Mouse (Mus musculus): ENCODE measurements around the gene Spib. TPM values are rescaled to one million over a fixed set of nuclear protein-coding genes. Genes with fewer than 3 reads are reported as not detected.

Gene Spib
- 0.05 TPM in 1 of 2 replicates, not detected in the other for polyA plus RNA-seq (2015; fragmentation: Nextera tagmentation; extraction: Ambion mirVana)

- no peak within 1 kb of the TSS for H3K4me3 ChIP-seq
- peaks cover 14% of the 10 kb centered on the region for H3K27me3 ChIP-seq (replicated peaks)
- no peak for ATAC-seq (replicated peaks)
- no peak within 1 kb of the TSS for H3K4me2 ChIP-seq
- H3K36me3 ChIP-seq (replicated peaks) = no peaks in the 10 kb centered on the region
- H3K9me3 ChIP-seq = no peaks in the 10 kb centered on the region
- H3K27ac ChIP-seq = no peak within 1 kb of the TSS
- peaks cover 9% of the 10 kb centered on the region for H3K4me1 ChIP-seq
- 81% methylated on average over 4 of the region's 4 CpGs for WGBS
- no peak within 1 kb of the TSS for H3K9ac ChIP-seq
These were observed at the start of gene Spib for GRCm38 (mm10) chr7:44531946-44532732. Gene Spib (minus strand): TSS chr7:44532071.

- Histone ChIP-seq H3K36me3 (replicated peaks) (no peaks in the 10 kb centered on the region), H3K4me2 (no peak overlapping the region), H3K4me3 (no peak overlapping the region), H3K27me3 (replicated peaks) (no peaks in the 10 kb centered on the region), H3K9me3 (no peaks in the 10 kb centered on the region), H3K4me1 (no peaks in the 10 kb centered on the region), H3K27ac (no peak overlapping the region), H3K9ac (no peak overlapping the region)
- ATAC-seq (replicated peaks) = no peak
- 81% methylated on average over 6 of the region's 6 CpGs for WGBS
These were observed 49.8 kb upstream of the Spib start for GRCm38 (mm10) chr7:44581637-44582036.

- Histone ChIP-seq H3K36me3 (replicated peaks) (no peaks in the 10 kb centered on the region), H3K4me2 (no peak overlapping the region), H3K4me1 (no peaks in the 10 kb centered on the region), H3K27ac (no peak overlapping the region), H3K9ac (no peak overlapping the region), H3K9me3 (no peaks in the 10 kb centered on the region), H3K4me3 (no peak overlapping the region), H3K27me3 (replicated peaks) (no peaks in the 10 kb centered on the region)
- WGBS = 50% methylated on average over 5 of the region's 5 CpGs
- ATAC-seq (replicated peaks) = no peak
These were observed 44.5 kb upstream of the Spib start for GRCm38 (mm10) chr7:44576333-44576844.

GRCm38 (mm10) chr7:44572956-44573484 is 41.1 kb upstream of the Spib start:
- Histone ChIP-seq H3K4me1 (no peaks in the 10 kb centered on the region), H3K27ac (no peak overlapping the region), H3K9ac (no peak overlapping the region), H3K4me3 (no peak overlapping the region), H3K9me3 (no peaks in the 10 kb centered on the region), H3K36me3 (replicated peaks) (no peaks in the 10 kb centered on the region), H3K27me3 (replicated peaks) (no peaks in the 10 kb centered on the region), H3K4me2 (no peak overlapping the region)
- WGBS = 73% methylated on average over 5 of the region's 5 CpGs
- ATAC-seq (replicated peaks) = no peak

GRCm38 (mm10) chr7:44572213-44572701 is 40.4 kb upstream of the Spib start, which contains the start of gene Napsa:
Gene Napsa (plus strand): TSS chr7:44572380.
- H3K4me1 ChIP-seq = no peaks in the 10 kb centered on the region
- H3K27me3 ChIP-seq (replicated peaks) = no peaks in the 10 kb centered on the region
- H3K4me2 ChIP-seq = no peak within 1 kb of the TSS
- H3K4me3 ChIP-seq = no peak within 1 kb of the TSS
- ATAC-seq (replicated peaks) = no peak
- no peak within 1 kb of the TSS for H3K27ac ChIP-seq
- 43% methylated on average over 7 of the region's 7 CpGs for WGBS
- no peaks in the 10 kb centered on the region for H3K36me3 ChIP-seq (replicated peaks)
- no peak within 1 kb of the TSS for H3K9ac ChIP-seq
- no peaks in the 10 kb centered on the region for H3K9me3 ChIP-seq

- Histone ChIP-seq H3K27me3 (replicated peaks) (no peaks in the 10 kb centered on the region), H3K27ac (no peak overlapping the region), H3K4me2 (no peak overlapping the region), H3K36me3 (replicated peaks) (no peaks in the 10 kb centered on the region), H3K9ac (no peak overlapping the region), H3K4me1 (no peaks in the 10 kb centered on the region), H3K4me3 (no peak overlapping the region), H3K9me3 (no peaks in the 10 kb centered on the region)
- no peak for ATAC-seq (replicated peaks)
- WGBS = 43% methylated on average over 4 of the region's 4 CpGs
These were observed 39.9 kb upstream of the Spib start for GRCm38 (mm10) chr7:44571811-44572210.

- ATAC-seq (replicated peaks) = no peak
- H3K9ac ChIP-seq = no peak overlapping the region
- H3K36me3 ChIP-seq (replicated peaks) = no peaks in the 10 kb centered on the region
- H3K9me3 ChIP-seq = no peaks in the 10 kb centered on the region
- H3K27me3 ChIP-seq (replicated peaks) = no peaks in the 10 kb centered on the region
- no peak overlapping the region for H3K4me3 ChIP-seq
- no peak overlapping the region for H3K27ac ChIP-seq
- H3K4me1 ChIP-seq = no peaks in the 10 kb centered on the region
- 91% methylated on average over 6 of the region's 6 CpGs for WGBS
- H3K4me2 ChIP-seq = no peak overlapping the region
These were observed 39.1 kb upstream of the Spib start for GRCm38 (mm10) chr7:44570989-44571388.

- no peak for ATAC-seq (replicated peaks)
- Histone ChIP-seq H3K9me3 (no peaks in the 10 kb centered on the region), H3K4me3 (no peak overlapping the region), H3K9ac (no peak overlapping the region), H3K4me1 (no peaks in the 10 kb centered on the region), H3K27me3 (replicated peaks) (0 out of 2 replicates have a peak, but pooled peaks cover 3% of the 10 kb centered on the region), H3K27ac (no peak overlapping the region), H3K4me2 (no peak overlapping the region), H3K36me3 (replicated peaks) (no peaks in the 10 kb centered on the region)
- WGBS = 78% methylated on average over 9 of the region's 9 CpGs
These were observed 36.9 kb upstream of the Spib start for GRCm38 (mm10) chr7:44568803-44569202.

- Histone ChIP-seq H3K4me3 (no peak overlapping the region), H3K27me3 (replicated peaks) (0 out of 2 replicates have a peak, but pooled peaks cover 3% of the 10 kb centered on the region), H3K9ac (no peak overlapping the region), H3K9me3 (no peaks in the 10 kb centered on the region), H3K4me1 (no peaks in the 10 kb centered on the region), H3K36me3 (replicated peaks) (no peaks in the 10 kb centered on the region), H3K4me2 (no peak overlapping the region), H3K27ac (no peak overlapping the region)
- WGBS = 73% methylated on average over 6 of the region's 6 CpGs
- no peak for ATAC-seq (replicated peaks)
These were observed 33.5 kb upstream of the Spib start for GRCm38 (mm10) chr7:44565414-44565813.

GRCm38 (mm10) chr7:44564486-44564885 is 32.6 kb upstream of the Spib start:
- H3K36me3 ChIP-seq (replicated peaks) = no peaks in the 10 kb centered on the region
- no peak overlapping the region for H3K9ac ChIP-seq
- H3K27me3 ChIP-seq (replicated peaks) = 0 out of 2 replicates have a peak, but pooled peaks cover 3% of the 10 kb centered on the region
- no peak overlapping the region for H3K4me3 ChIP-seq
- no peaks in the 10 kb centered on the region for H3K4me1 ChIP-seq
- ATAC-seq (replicated peaks) = no peak
- H3K9me3 ChIP-seq = no peaks in the 10 kb centered on the region
- no peak overlapping the region for H3K27ac ChIP-seq
- WGBS = 85% methylated on average over 10 of the region's 10 CpGs
- H3K4me2 ChIP-seq = no peak overlapping the region

- Histone ChIP-seq H3K9me3 (no peaks in the 10 kb centered on the region), H3K9ac (no peak overlapping the region), H3K4me2 (no peak overlapping the region), H3K4me1 (no peaks in the 10 kb centered on the region), H3K27me3 (replicated peaks) (0 out of 2 replicates have a peak, but pooled peaks cover 3% of the 10 kb centered on the region), H3K4me3 (no peak overlapping the region), H3K27ac (no peak overlapping the region), H3K36me3 (replicated peaks) (no peaks in the 10 kb centered on the region)
- ATAC-seq (replicated peaks) = no peak
- WGBS = 50% methylated on average over 8 of the region's 8 CpGs
These were observed 31.4 kb upstream of the Spib start for GRCm38 (mm10) chr7:44563284-44563683.
